Mouse (Mus musculus) lung, postnatal 0 days (tissue): Measurements from ENCODE around the gene Pou2f2.

Source experiments
- CTCF ChIP-seq: IDR thresholded peaks from 2 replicates; pipeline ENCODE4 v1.5.1; 2016; ENCODE audit warnings: antibody characterized with exemption, mild to moderate bottlenecking
- EP300 ChIP-seq: IDR thresholded peaks from 2 replicates; pipeline ENCODE4 v1.6.1; 2016; ENCODE audit warnings: antibody characterized with exemption, mild to moderate bottlenecking, control low read depth

- TF ChIP-seq CTCF (no peak), EP300 (no peak)
Measured at GRCm38 (mm10) chr7:25088968-25089367, 90.6 kb downstream of the Pou2f2 start.
